ENCODE assay signal across 1 mouse cellular context in genomic region chr4:88721791-88722721, GRCm38 (mm10).
TF ChIP-seq lines count a peak whose summit lies in the region.

TSS of gene Gm26566 (plus strand) at chr4:88721805.
TSS of gene Klhl9 (minus strand) at chr4:88722465.

TF ChIP-seq in CH12.LX, 34 proteins besides CTCF, POLR2A, EP300 and RAD21:
- peak; percentile 33; the same call in 1 of the 2 replicates for TF ChIP-seq ETS1 (conservative IDR thresholded peaks at IDR 0.05; ENCODE audit: low read depth, low read length)
- TF ChIP-seq IRF4 (IDR thresholded peaks at IDR 0.05; ENCODE audit: low read depth, low read length): peak; percentile 7; the same call in 1 of the 2 replicates
- no peak for TF ChIP-seq GABPA (IDR thresholded peaks at IDR 0.05; ENCODE audit: insufficient replicate concordance, low read depth, low read length)
- TF ChIP-seq UBTF (IDR thresholded peaks at IDR 0.05; ENCODE audit: low read depth, low read length): peak; percentile 97
- TF ChIP-seq KAT2A (IDR thresholded peaks at IDR 0.05; ENCODE audit: insufficient replicate concordance, low read length): 0 out of 2 replicates have a peak, but pooled peaks have one; percentile 47
- TF ChIP-seq HCFC1 (IDR thresholded peaks at IDR 0.05; ENCODE audit: low read depth, low read length): peak; percentile 71
- TF ChIP-seq MXI1 (IDR thresholded peaks at IDR 0.05; ENCODE audit: low read depth, low read length): peak; percentile 85; the same call in 1 of the 2 replicates
- 0 out of 2 replicates have a peak, but pooled peaks have one; percentile 54 for TF ChIP-seq TCF12 (IDR thresholded peaks at IDR 0.05; ENCODE audit: low read depth, low read length)
- peak; percentile 43 for TF ChIP-seq SIN3A (IDR thresholded peaks at IDR 0.05; ENCODE audit: low read length)
- peak; percentile 72 for TF ChIP-seq CHD2 (IDR thresholded peaks at IDR 0.05; ENCODE audit: low read length)
- no peak for TF ChIP-seq MYC (IDR thresholded peaks at IDR 0.05; ENCODE audit: low read depth, low read length)
- no peak for TF ChIP-seq ZNF384 (IDR thresholded peaks at IDR 0.05; ENCODE audit: low read depth, low read length)
- TF ChIP-seq MAX (IDR thresholded peaks at IDR 0.05; ENCODE audit: low read length): 0 out of 2 replicates have a peak, but pooled peaks have one; percentile 26
- TF ChIP-seq TBP (conservative IDR thresholded peaks at IDR 0.05; ENCODE audit: low read depth, low read length): 0 out of 2 replicates have a peak, but pooled peaks have one; percentile 37
- TF ChIP-seq JUN (IDR thresholded peaks at IDR 0.05; ENCODE audit: insufficient read depth, low read depth, low read length): no peak
- peak; percentile 34; the same call in 1 of the 2 replicates for TF ChIP-seq BHLHE40 (IDR thresholded peaks at IDR 0.05; ENCODE audit: low read depth, low read length)
- peak; percentile 76 for TF ChIP-seq NELFE (IDR thresholded peaks at IDR 0.05; ENCODE audit: low read depth, low read length)
- peak; percentile 73; the same call in 1 of the 2 replicates for TF ChIP-seq ELF1 (IDR thresholded peaks at IDR 0.05; ENCODE audit: low read depth, low read length)
- peak; percentile 83 for TF ChIP-seq NRF1 (IDR thresholded peaks at IDR 0.05; ENCODE audit: low read depth, low read length)
- no peak for TF ChIP-seq MAFK (IDR thresholded peaks at IDR 0.05; ENCODE audit: insufficient replicate concordance, low read length)
- no peak for TF ChIP-seq ZKSCAN1 (IDR thresholded peaks at IDR 0.05; ENCODE audit: borderline replicate concordance, low read depth, low read length)
- TF ChIP-seq ZMIZ1 (IDR thresholded peaks at IDR 0.05; ENCODE audit: low read depth, low read length): peak; percentile 57; the same call in 1 of the 2 replicates
- TF ChIP-seq MAZ (IDR thresholded peaks at IDR 0.05; ENCODE audit: low read depth, low read length): no peak
